Mouse (Mus musculus): Measurements from ENCODE around the gene Rxra.

The Rxra gene

GRCm38 (mm10) chr2:27670746-27671145 lies 5.5 kb upstream of the Rxra start:
- no peak for DNase-seq (ENCODE audit: low spot score in 2 of 2)

- peak in 1 of 2 experiments; percentile 38 for DNase-seq (ENCODE audit: low spot score in 2 of 2)
These were observed 4.6 kb upstream of the Rxra start for GRCm38 (mm10) chr2:27671633-27672091.

GRCm38 (mm10) chr2:27676478-27677325 lies 462 bp downstream of the Rxra start:
- peak; percentile 44 to 67 for DNase-seq (ENCODE audit: low spot score in 2 of 2)

DNA sequence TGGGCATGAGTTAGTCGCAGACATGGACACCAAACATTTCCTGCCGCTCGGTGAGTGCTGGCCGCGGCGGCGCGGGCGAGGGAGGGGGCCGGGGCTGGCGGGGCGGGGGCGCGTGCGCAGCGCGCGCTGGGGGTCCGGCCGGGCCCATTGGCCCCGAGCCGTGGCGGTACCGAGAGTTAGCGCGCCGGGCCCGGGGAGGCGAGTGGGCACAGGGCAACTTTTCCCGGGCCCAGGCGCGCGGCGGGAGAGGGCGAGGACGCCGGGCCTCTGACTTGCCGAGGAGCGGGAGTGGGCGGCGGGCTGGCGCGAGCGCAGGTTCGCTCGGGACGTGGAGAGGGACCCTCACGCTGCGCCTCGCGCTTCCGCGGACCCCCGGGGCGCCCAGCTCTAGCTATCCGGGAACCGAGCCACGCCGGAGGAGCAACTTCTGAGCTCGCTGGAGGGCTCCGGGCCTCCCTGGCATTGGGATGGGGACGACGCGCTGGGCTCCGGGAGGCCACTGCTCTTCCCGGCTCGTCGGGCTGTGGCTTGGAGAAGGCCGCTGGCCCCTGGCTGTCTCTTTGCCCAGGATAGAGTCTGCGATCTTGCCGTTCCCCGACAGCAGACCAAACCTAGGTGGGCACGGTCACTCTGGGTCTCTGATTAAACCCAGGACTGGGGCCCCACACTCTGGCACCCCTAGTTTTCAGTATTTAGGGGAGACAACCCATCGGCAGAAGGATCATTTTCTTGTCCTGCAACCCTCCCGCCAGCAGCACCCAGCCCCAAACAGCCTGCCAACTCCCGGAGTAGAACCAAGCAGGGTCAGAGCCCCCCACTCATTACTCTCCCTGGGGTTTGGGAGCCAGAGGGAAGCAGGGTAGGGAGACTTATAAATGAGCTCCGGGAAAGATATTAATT lies 1.4 kb downstream of the Rxra start:
- DNase-seq (ENCODE audit: low spot score in 2 of 2), result peak in 1 of 2 experiments; percentile 47

GRCm38 (mm10) chr2:27678331-27678730 lies 2.1 kb downstream of the Rxra start:
- no peak for DNase-seq (ENCODE audit: low spot score in 2 of 2)

- no peak for DNase-seq (ENCODE audit: low spot score in 2 of 2)
These were observed 2.7 kb downstream of the Rxra start for GRCm38 (mm10) chr2:27678836-27679480.

DNA sequence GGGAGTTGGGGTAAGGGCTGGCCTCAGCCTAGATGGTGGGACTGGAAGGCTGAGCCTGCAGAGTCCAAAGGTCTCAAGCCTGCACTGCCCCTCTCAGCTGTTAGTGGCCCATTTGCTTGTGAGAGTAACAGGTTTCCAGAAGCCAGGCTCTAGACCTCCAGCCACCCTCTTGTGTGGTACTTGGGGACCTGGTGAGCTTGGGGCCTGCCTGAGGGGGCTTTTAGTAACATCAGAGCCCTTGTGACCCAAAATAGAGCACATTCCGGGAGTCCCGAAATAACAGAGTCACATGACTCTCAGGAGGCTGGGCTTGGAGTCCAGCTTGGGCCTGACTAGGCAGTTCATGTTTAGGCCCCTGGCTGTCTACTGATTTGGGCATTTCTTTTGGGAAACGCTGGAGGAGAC lies 3.4 kb downstream of the Rxra start:
- DNase-seq (ENCODE audit: low spot score in 2 of 2), result no peak

- no peak for DNase-seq (ENCODE audit: low spot score in 2 of 2)
These were observed 3.8 kb downstream of the Rxra start for GRCm38 (mm10) chr2:27680058-27680457.

- no peak for DNase-seq (ENCODE audit: low spot score in 2 of 2)
These were observed 4.4 kb downstream of the Rxra start for GRCm38 (mm10) chr2:27680595-27680994.

DNA sequence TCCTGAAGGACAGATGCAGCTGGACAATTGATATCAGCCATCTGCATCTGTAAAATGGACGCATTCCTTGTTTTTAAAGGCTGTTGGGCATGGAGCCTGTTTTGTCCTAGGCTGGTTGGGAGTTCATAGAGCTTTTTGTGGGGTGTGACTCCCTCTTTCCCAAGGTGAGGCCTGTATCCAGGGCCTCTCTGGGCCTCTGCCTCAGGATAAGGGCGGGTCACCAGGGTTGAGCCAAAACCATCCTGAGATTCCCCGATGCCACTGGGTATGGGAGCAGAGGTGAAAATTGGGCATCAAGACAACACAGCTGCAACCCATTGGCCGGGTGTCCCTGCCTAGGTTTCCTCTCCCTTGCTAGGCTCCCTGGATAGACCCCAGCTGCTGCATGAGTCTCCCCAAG lies 5.2 kb downstream of the Rxra start:
- no peak for DNase-seq (ENCODE audit: low spot score in 2 of 2)

- no peak for DNase-seq (ENCODE audit: low spot score in 2 of 2)
These were observed 5.9 kb downstream of the Rxra start for GRCm38 (mm10) chr2:27682096-27682495.

GRCm38 (mm10) chr2:27684017-27684657 lies 7.9 kb downstream of the Rxra start:
- DNase-seq (ENCODE audit: low spot score in 2 of 2), result no peak

GRCm38 (mm10) chr2:27685917-27686316 lies 9.7 kb downstream of the Rxra start:
- DNase-seq (ENCODE audit: low spot score in 2 of 2), result no peak

DNA sequence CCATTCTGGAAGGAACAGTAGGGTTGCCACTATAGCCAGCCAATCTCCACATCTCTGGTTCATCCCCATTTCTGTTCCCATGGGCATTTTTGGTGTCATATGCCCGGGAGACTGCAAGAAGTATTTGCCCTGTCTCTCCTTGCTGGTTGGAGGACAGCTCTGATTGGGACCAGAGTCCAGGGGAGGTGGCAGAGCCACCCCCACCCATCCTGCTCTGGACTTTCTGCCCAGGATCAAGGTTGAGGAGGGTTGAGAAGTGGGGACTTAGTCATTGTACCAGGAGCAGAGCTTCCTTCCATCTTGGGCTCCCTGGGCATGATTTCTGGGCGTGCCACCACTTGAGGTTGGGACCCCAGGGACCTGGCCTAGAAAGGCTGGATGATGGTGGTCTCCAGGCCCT lies 10.1 kb downstream of the Rxra start:
- no peak for DNase-seq (ENCODE audit: low spot score in 2 of 2)

DNA sequence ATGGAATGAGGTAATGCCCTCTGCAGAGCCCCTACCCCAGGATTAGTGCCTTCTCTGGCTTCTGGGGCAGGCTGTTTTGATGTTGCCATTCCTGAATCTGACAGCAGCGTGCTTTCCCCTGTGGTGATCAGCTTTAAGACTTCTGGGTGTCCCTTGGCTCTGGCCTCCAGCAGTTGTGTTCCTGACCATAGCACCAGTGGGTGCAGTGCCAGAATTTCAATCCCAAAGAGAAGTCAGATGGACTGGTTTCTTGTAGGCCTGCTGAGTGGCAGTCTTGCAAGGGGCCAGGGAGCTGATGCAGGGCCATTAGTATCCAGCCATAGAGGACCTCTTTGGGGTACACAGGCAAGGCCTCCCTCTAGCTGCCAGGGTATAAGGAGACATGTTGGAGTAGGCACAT lies 10.8 kb downstream of the Rxra start:
- no peak for DNase-seq (ENCODE audit: low spot score in 2 of 2)

GRCm38 (mm10) chr2:27687973-27688372 lies 11.7 kb downstream of the Rxra start:
- no peak for DNase-seq (ENCODE audit: low spot score in 2 of 2)

DNA sequence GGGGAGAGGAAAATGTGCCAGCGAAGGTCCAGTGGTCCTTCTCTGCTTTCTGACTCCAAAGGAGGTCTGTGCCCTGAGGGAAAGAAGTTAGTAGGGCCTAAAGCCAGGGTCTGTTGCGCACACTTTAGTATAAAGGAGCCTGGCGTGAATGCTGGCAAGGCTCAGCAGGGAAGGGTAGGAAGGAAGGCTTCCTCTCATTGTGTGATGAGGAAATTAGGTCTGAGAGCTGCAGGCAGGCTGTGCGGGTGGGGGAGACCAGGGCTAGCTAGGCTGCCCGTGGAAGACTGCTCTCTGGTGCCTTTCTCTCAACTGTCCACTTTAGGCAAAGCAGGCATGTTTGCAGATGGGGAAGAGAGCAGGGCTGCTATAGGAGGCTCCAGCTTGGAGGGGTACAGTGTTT lies 14.5 kb downstream of the Rxra start:
- no peak for DNase-seq (ENCODE audit: low spot score in 2 of 2)

- no peak for DNase-seq (ENCODE audit: low spot score in 2 of 2)
These were observed 15.0 kb downstream of the Rxra start for GRCm38 (mm10) chr2:27691139-27691720.

DNA sequence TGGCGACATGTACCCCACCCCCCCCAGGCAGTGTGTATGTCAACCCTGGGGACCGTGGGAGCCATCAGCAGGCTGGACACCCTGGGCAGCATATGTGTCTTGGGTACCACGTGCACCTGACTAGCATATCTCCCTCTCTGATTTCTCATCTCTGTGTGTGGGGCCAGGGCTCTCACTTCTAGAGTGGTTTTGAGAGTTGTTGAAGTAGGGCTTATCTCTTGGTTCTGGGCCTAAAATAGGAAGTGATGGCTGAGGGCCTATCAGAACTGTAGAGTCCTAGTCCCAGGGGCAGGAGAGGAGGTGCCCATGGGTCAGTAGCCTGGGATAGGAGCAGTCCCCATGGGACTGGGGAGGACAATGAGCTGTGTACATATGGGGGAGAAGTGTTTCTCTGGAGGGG lies 16.4 kb downstream of the Rxra start:
- DNase-seq (ENCODE audit: low spot score in 2 of 2), result no peak

DNA sequence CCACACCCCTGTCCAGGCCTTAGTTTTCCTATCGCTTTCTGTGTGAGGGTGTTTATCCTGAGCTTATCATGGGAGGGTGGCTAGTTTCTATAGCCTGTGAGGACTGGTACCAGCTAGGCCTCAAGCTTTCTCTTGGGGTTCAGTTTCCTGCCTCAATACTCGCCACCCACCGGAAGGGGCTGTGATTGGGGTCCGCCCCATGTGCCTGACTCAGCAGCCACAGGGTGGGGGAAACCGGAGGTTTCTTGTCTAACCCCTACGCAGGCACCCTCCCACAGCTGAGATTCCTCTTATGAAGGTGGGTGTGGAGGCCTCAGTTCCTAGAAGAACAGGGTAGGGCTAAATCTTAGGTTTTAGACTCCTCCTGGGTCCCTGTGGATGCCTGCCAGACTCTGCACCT lies 17.4 kb downstream of the Rxra start:
- no peak for DNase-seq (ENCODE audit: low spot score in 2 of 2)

- DNase-seq (ENCODE audit: low spot score in 2 of 2), result peak; percentile 68 to 90
These were observed 23.3 kb downstream of the Rxra start for GRCm38 (mm10) chr2:27699574-27699973.

Measured in cerebellum, postnatal 4 days (tissue).